In the genomic region with DNA sequence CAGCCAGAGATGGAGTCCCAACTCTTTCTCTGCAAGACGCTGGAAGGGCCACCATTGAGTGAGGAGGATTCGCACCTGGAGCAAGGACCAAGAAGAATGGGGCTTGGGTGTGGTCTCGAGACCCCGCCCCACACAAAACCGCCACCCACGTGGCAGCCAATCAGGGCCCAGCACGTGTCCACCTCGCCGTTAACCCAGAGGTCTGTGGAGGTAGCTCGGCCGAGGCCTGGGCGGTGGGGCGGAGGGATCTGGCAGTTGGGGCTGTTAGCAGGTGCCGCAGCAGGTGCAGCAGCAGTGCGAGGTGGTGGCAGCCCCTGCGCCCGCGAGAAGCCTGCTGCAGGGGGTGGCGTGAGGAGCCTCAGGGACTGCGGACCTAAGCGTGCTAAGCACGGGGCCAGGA, we compare ENCODE assay signal across 31 mouse cellular contexts. TPM values are rescaled to one million over a fixed set of nuclear protein-coding genes. Genes with fewer than 3 reads are reported as not detected.
DNase-seq lines count a peak whose midpoint lies in the region; ATAC-seq and TF ChIP-seq lines count a peak whose summit lies in the region.
"Had no signal": no experiment of that assay in that cellular context is flagged by ENCODE, and none has a peak within 500 bp of the region (broad histone marks: within the 10 kb centered on the region; RNA-seq: fewer than 3 reads in every experiment).

No protein-coding gene starts in this region.

- H3K9me3 ChIP-seq in limb, embryonic 15.5 days = no peaks in the 10 kb centered on the region
- H3K9me3 ChIP-seq in limb, embryonic 10.5 days (replicated peaks) = no peaks in the 10 kb centered on the region
- no peaks in the 10 kb centered on the region for H3K9me3 ChIP-seq in E14TG2a.4 (ENCODE audit: low read length)
- H3K9me3 ChIP-seq: embryonic facial prominence, embryonic 10.5 days; embryonic facial prominence, embryonic 13.5 days; forebrain, embryonic 12.5 days; forebrain, embryonic 15.5 days; heart, embryonic 10.5 days; heart, embryonic 13.5 days; hindbrain, embryonic 12.5 days; hindbrain, embryonic 15.5 days had no signal

- no peak overlapping the region for H3K4me2 ChIP-seq in limb, embryonic 15.5 days
- H3K4me2 ChIP-seq: embryonic facial prominence, embryonic 13.5 days; forebrain, embryonic 12.5 days; forebrain, embryonic 15.5 days; heart, embryonic 13.5 days; hindbrain, embryonic 12.5 days; hindbrain, embryonic 15.5 days had no signal

- no peak overlapping the region for H3K9ac ChIP-seq in limb, embryonic 15.5 days
- H3K9ac ChIP-seq: embryonic facial prominence, embryonic 13.5 days; forebrain, embryonic 12.5 days; forebrain, embryonic 15.5 days; heart, embryonic 13.5 days; hindbrain, embryonic 12.5 days; hindbrain, embryonic 15.5 days had no signal

- no peak overlapping the region for H3K27ac ChIP-seq in limb, embryonic 15.5 days
- no peak overlapping the region for H3K27ac ChIP-seq in limb, embryonic 10.5 days
- H3K27ac ChIP-seq: embryonic facial prominence, embryonic 10.5 days; embryonic facial prominence, embryonic 13.5 days; forebrain, embryonic 12.5 days; forebrain, embryonic 15.5 days; heart, adult 2 months; heart, embryonic 10.5 days; heart, embryonic 13.5 days; hindbrain, embryonic 12.5 days; hindbrain, embryonic 15.5 days had no signal

- no peak for TF ChIP-seq CTCF in E14TG2a.4 (conservative IDR thresholded peaks at IDR 0.05; ENCODE audit: low read length)

- DNase-seq in limb, embryonic 10.5 days (ENCODE audit: low spot score) = no peak
- DNase-seq in ES-CJ7 (ENCODE audit: low read depth, low spot score) (peak; percentile 42), ZHBTc4 (ENCODE audit: low read depth, low spot score) (peak; percentile 59)
- no peak for DNase-seq in frontal cortex, adult 2 months (ENCODE audit: extremely low spot score in 1 of 2, low spot score in 1 of 2)
- DNase-seq: adrenal gland, postnatal 10 days; adrenal gland, postnatal 36 days; cerebellum, adult 11 months; cerebellum, adult 2 months; cerebellum, adult 9-11 months; cerebellum, postnatal 36 days; embryo, embryonic 11 days; gastrocnemius, postnatal 25 days; heart, adult 2 months; heart, postnatal 14 days had no signal

- H3K36me3 ChIP-seq in limb, embryonic 15.5 days = no peaks in the 10 kb centered on the region
- no peaks in the 10 kb centered on the region for H3K36me3 ChIP-seq in limb, embryonic 10.5 days
- no peaks in the 10 kb centered on the region for H3K36me3 ChIP-seq in E14TG2a.4 (ENCODE audit: insufficient read depth, low read length)
- H3K36me3 ChIP-seq: embryonic facial prominence, embryonic 10.5 days; embryonic facial prominence, embryonic 13.5 days; forebrain, embryonic 12.5 days; forebrain, embryonic 15.5 days; heart, embryonic 10.5 days; heart, embryonic 13.5 days; hindbrain, embryonic 12.5 days; hindbrain, embryonic 15.5 days had no signal

- 0 out of 2 replicates have a peak, but pooled peaks have one; percentile 10 for ATAC-seq in limb, embryonic 15.5 days (ENCODE audit: insufficient number of reproducible peaks, low FRiP score, low TSS enrichment, low read depth)
- ATAC-seq in cerebellum, adult (ENCODE audit: insufficient number of reproducible peaks, low FRiP score, low TSS enrichment) = no peak
- ATAC-seq: CD4-positive, CD25-positive, alpha-beta regulatory T cell, adult 4 months; forebrain, embryonic 15.5 days; intestine, postnatal 0 days had no signal

- WGBS in limb, embryonic 15.5 days = 74% methylated on average over 22 of the region's 22 CpGs
- 74% methylated on average over 22 of the region's 22 CpGs for WGBS in limb, embryonic 10.5 days

- no peak overlapping the region for H3K4me3 ChIP-seq in limb, embryonic 15.5 days
- no peak overlapping the region for H3K4me3 ChIP-seq in limb, embryonic 10.5 days
- H3K4me3 ChIP-seq in E14TG2a.4 (replicated peaks; ENCODE audit: low read length) = 0 out of 2 replicates have a peak overlapping the region, but pooled peaks have one; percentile 32
- H3K4me3 ChIP-seq: embryonic facial prominence, embryonic 10.5 days; embryonic facial prominence, embryonic 13.5 days; erythroblast, embryonic 14.5 days; forebrain, embryonic 12.5 days; forebrain, embryonic 15.5 days; heart, adult 2 months; heart, embryonic 10.5 days; heart, embryonic 13.5 days; hindbrain, embryonic 12.5 days; hindbrain, embryonic 15.5 days had no signal

- H3K27me3 ChIP-seq in limb, embryonic 15.5 days = peaks cover 21% of the 10 kb centered on the region; the same call in 1 of the 2 replicates
- H3K27me3 ChIP-seq in limb, embryonic 10.5 days (ENCODE audit: low read depth, poor library complexity, severe bottlenecking) = peaks cover 35% of the 10 kb centered on the region; the same call in 1 of the 2 replicates
- peaks cover 26% of the 10 kb centered on the region for H3K27me3 ChIP-seq in E14TG2a.4 (ENCODE audit: insufficient read depth, low read length)
- H3K27me3 ChIP-seq: forebrain, embryonic 15.5 days had no signal

- no peaks in the 10 kb centered on the region for H3K4me1 ChIP-seq in limb, embryonic 15.5 days
- peaks cover 13% of the 10 kb centered on the region for H3K4me1 ChIP-seq in limb, embryonic 10.5 days
- peaks cover 26% of the 10 kb centered on the region for H3K4me1 ChIP-seq in E14TG2a.4 (replicated peaks; ENCODE audit: low read depth, low read length)
- H3K4me1 ChIP-seq: forebrain, embryonic 15.5 days; heart, embryonic 10.5 days; heart, embryonic 13.5 days; hindbrain, embryonic 15.5 days had no signal

RNA-seq across cellular contexts. Expression of a gene that starts 33.6 kb away (rescaled TPM):
- polyA plus RNA-seq in limb, embryonic 15.5 days (2015; fragmentation: Nextera tagmentation; extraction: Ambion mirVana) = not detected in 2 replicates
- not detected in 2 replicates for polyA plus RNA-seq in limb, embryonic 10.5 days (2016; fragmentation: Nextera tagmentation; extraction: Ambion mirVana)
- 0.06 and 0.21 TPM in 2 replicates for polyA plus RNA-seq in frontal cortex, adult 2 months (2012; rRNA removed)
- polyA plus RNA-seq: C2C12; embryonic facial prominence, embryonic 10.5 days; embryonic facial prominence, embryonic 13.5 days; erythroblast, embryonic 14.5 days; forebrain, embryonic 12.5 days; heart, embryonic 10.5 days; heart, embryonic 13.5 days; heart, embryonic 16.5 days; intestine, embryonic 14.5 days; intestine, postnatal 0 days had no signal

Comparison
In these comparisons a context has a peak if more than half of its experiments do, and no peak if none do; other contexts are left out.
1. DNase-seq: peak in ES-CJ7 (single experiment) and ZHBTc4 (single experiment); none in limb, embryonic 10.5 days (single experiment) and frontal cortex, adult 2 months (0 of 2).